Comparison of ENCODE assay signal across 28 mouse cellular contexts in the genomic region with DNA sequence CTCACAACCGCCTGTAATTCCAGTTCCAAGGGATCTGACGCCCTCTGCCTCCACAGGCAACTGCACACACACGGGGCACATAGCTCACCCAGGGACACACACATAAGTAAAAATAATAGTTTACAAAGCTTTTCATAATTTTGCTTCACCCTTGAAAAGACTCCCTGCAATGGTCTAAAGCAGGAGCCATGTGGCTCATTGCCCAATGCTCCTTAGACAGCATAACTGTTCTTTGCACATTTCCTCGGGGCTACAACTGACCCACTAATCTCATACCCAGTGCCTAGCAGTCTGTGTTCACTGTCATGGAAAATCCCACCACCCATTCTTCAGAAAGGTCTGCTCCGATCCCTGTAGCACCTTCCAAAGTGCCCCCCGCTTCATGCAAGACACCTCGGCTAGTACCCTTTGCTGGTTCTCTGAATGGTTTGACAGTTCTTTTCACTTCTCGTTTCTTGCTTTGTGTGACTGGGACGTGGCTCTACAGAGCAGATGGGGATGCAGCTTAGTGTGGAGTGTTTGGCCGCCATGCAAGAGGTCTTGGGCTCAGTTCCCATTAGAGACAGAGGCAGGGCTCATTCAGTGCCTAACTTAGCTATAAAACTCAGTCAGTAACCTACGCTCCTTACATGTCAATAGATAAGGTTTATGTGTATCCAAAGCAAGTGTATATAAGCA. TPM values are rescaled to one million over a fixed set of nuclear protein-coding genes. Genes with fewer than 3 reads are reported as not detected.
A peak's percentile ranks its signal among the peaks of the same experiment; 100 is the strongest.
DNase-seq lines count a peak whose midpoint lies in the region; ATAC-seq and TF ChIP-seq lines count a peak whose summit lies in the region.
"Had no signal": no experiment of that assay in that cellular context is flagged by ENCODE, and none has a peak within 500 bp of the region (broad histone marks: within the 10 kb centered on the region; RNA-seq: fewer than 3 reads in every experiment).

No protein-coding gene starts in this region.

- no peaks in the 10 kb centered on the region for H3K9me3 ChIP-seq in forebrain, postnatal 0 days (ENCODE audit: low read length)
- H3K9me3 ChIP-seq: embryonic facial prominence, embryonic 15.5 days; hindbrain, embryonic 13.5 days; limb, embryonic 15.5 days; lung, embryonic 15.5 days; midbrain, embryonic 10.5 days; midbrain, embryonic 15.5 days; neural tube, embryonic 15.5 days had no signal

- no peak for TF ChIP-seq CTCF in liver, adult 2 months (IDR thresholded peaks at IDR 0.05; ENCODE audit: low read depth, low read length)
- TF ChIP-seq CTCF in forebrain, postnatal 0 days (IDR thresholded peaks at IDR 0.05; ENCODE audit: low read depth): no peak

- DNase-seq in cerebellum, postnatal 14 days: peak; percentile 48 to 52
- DNase-seq in cerebellum, adult 11 months: no peak
- DNase-seq in liver, adult 2 months (ENCODE audit: extremely low read depth, low read depth, low spot score): peak; percentile 53
- DNase-seq in liver: no peak
- DNase-seq in forebrain, postnatal 0 days: no peak
- DNase-seq in heart, postnatal 14 days: no peak
- DNase-seq in layer of hippocampus, postnatal 10 days (ENCODE audit: low spot score in 2 of 2): no peak
- DNase-seq: adrenal gland, postnatal 25 days; gastrocnemius, adult 2 months; gastrocnemius, postnatal 36 days; heart, adult 18-20 months; heart, postnatal 4 days; kidney, adult 11 months; kidney, postnatal 14 days; retina, postnatal 1 day; right cerebral cortex, postnatal 14 days; thymus, postnatal 4 days had no signal

- H3K9ac ChIP-seq in liver, adult 2 months (ENCODE audit: low read depth, low read length): no peak overlapping the region
- H3K9ac ChIP-seq in forebrain, postnatal 0 days: no peak overlapping the region
- H3K9ac ChIP-seq: embryonic facial prominence, embryonic 15.5 days; hindbrain, embryonic 13.5 days; limb, embryonic 15.5 days; lung, embryonic 15.5 days; midbrain, embryonic 15.5 days; neural tube, embryonic 15.5 days had no signal

- H3K79me2 ChIP-seq in liver, adult 2 months (ENCODE audit: control insufficient read depth, insufficient read depth, low read length): peaks cover 12% of the 10 kb centered on the region

- peak; percentile 21; the same call in 1 of the 2 replicates for ATAC-seq in forebrain, postnatal 0 days
- ATAC-seq: midbrain, embryonic 15.5 days; Patski had no signal

- WGBS in liver, adult 2 months: 75% methylated on average over 11 of the region's 11 CpGs
- 61% methylated on average over 11 of the region's 11 CpGs for WGBS in forebrain, postnatal 0 days

- H3K27me3 ChIP-seq in liver, adult 2 months (ENCODE audit: control insufficient read depth, insufficient read depth, low read length): no peaks in the 10 kb centered on the region
- no peaks in the 10 kb centered on the region for H3K27me3 ChIP-seq in forebrain, postnatal 0 days (ENCODE audit: insufficient read depth, low read length)
- H3K27me3 ChIP-seq: embryonic facial prominence, embryonic 15.5 days; hindbrain, embryonic 13.5 days; limb, embryonic 15.5 days; lung, embryonic 15.5 days; midbrain, embryonic 15.5 days; neural tube, embryonic 15.5 days; Patski had no signal

- peak overlapping the region; percentile 47 for H3K27ac ChIP-seq in liver, adult 2 months (replicated peaks; ENCODE audit: insufficient read depth, low read depth, low read length)
- 0 out of 2 replicates have a peak overlapping the region, but pooled peaks have one; percentile 35 for H3K27ac ChIP-seq in forebrain, postnatal 0 days (ENCODE audit: low read depth, low read length)
- H3K27ac ChIP-seq: embryonic facial prominence, embryonic 10.5 days; embryonic facial prominence, embryonic 15.5 days; gastrocnemius, adult 2 months; hindbrain, embryonic 13.5 days; limb, embryonic 10.5 days; limb, embryonic 15.5 days; lung, embryonic 15.5 days; midbrain, embryonic 10.5 days; midbrain, embryonic 15.5 days; neural tube, embryonic 15.5 days had no signal

- no peak overlapping the region for H3K4me3 ChIP-seq in liver, adult 2 months (ENCODE audit: insufficient read depth, low read depth, low read length)
- no peak overlapping the region for H3K4me3 ChIP-seq in forebrain, postnatal 0 days (ENCODE audit: low read depth, low read length)
- H3K4me3 ChIP-seq: embryonic facial prominence, embryonic 10.5 days; embryonic facial prominence, embryonic 15.5 days; gastrocnemius, adult 2 months; hindbrain, embryonic 13.5 days; limb, embryonic 10.5 days; limb, embryonic 15.5 days; lung, embryonic 15.5 days; midbrain, embryonic 10.5 days; midbrain, embryonic 15.5 days; neural tube, embryonic 15.5 days had no signal

- TF ChIP-seq POLR2A in liver, adult 2 months (IDR thresholded peaks at IDR 0.05; ENCODE audit: extremely low read depth, insufficient read depth, low read length): no peak

- H3K4me2 ChIP-seq in forebrain, postnatal 0 days (ENCODE audit: low read depth): no peak overlapping the region
- H3K4me2 ChIP-seq: embryonic facial prominence, embryonic 15.5 days; heart, embryonic 11.5 days; hindbrain, embryonic 13.5 days; limb, embryonic 15.5 days; lung, embryonic 15.5 days; midbrain, embryonic 15.5 days; neural tube, embryonic 15.5 days had no signal

- H3K36me3 ChIP-seq in liver, adult 2 months (ENCODE audit: control insufficient read depth, insufficient read depth, low read length): peaks cover 39% of the 10 kb centered on the region
- H3K36me3 ChIP-seq in forebrain, postnatal 0 days (ENCODE audit: insufficient read depth): peaks cover 73% of the 10 kb centered on the region

- intact Hi-C loops in heart, postnatal 14 days (cut with DNase I): loop anchor here (5.0 kb wide), 1 partner anchor 48 kb away; no protein-coding TSS in a partner anchor

- peaks cover 39% of the 10 kb centered on the region for H3K4me1 ChIP-seq in liver, adult 2 months (ENCODE audit: control insufficient read depth, insufficient read depth, low read length)
- 0 out of 2 replicates have a peak, but pooled peaks cover 5% of the 10 kb centered on the region for H3K4me1 ChIP-seq in forebrain, postnatal 0 days (ENCODE audit: insufficient read depth)
- H3K4me1 ChIP-seq: lung, embryonic 15.5 days had no signal

RNA-seq across cellular contexts. Expression of a gene that starts 8.6 kb away (rescaled TPM):
- 30.8 and 34.8 TPM in 2 replicates for total RNA-seq in liver, adult 2 months (2014; rRNA removed)
- polyA plus RNA-seq in liver, adult 2 months (2012; rRNA removed): 29.0 and 30.2 TPM in 2 replicates
- 69.2 and 78.1 TPM in 2 replicates for total RNA-seq in forebrain, postnatal 0 days (2014; rRNA removed)
- 32.4 and 34.2 TPM in 2 replicates for polyA plus RNA-seq in forebrain, postnatal 0 days (2015; fragmentation: Nextera tagmentation; extraction: Ambion mirVana)
- total RNA-seq in heart, postnatal 14 days (2021): 10 to 100 TPM; 14.6 to 15.2 TPM
- total RNA-seq in layer of hippocampus, postnatal 10 days (2021): 10 to 100 TPM; 64.2 to 68.3 TPM

RNA-seq across cellular contexts. Expression of a gene that starts 59.4 kb away (rescaled TPM):
- total RNA-seq in liver, adult 2 months (2014; rRNA removed): 10.0 and 12.2 TPM in 2 replicates
- polyA plus RNA-seq in liver, adult 2 months (2012; rRNA removed): 4.4 and 5.6 TPM in 2 replicates
- total RNA-seq in forebrain, postnatal 0 days (2014; rRNA removed): 31.2 and 31.5 TPM in 2 replicates
- polyA plus RNA-seq in forebrain, postnatal 0 days (2015; fragmentation: Nextera tagmentation; extraction: Ambion mirVana): 21.5 and 31.1 TPM in 2 replicates
- 10 to 100 TPM; 32.9 to 33.8 TPM for total RNA-seq in heart, postnatal 14 days (2021)
- 10 to 100 TPM; 41.8 to 42.0 TPM for total RNA-seq in layer of hippocampus, postnatal 10 days (2021)

Comparison
In these comparisons a context has a peak if more than half of its experiments do, and no peak if none do; other contexts are left out.
1. DNase-seq: peak in cerebellum, postnatal 14 days (2 of 2) and liver, adult 2 months (single experiment); none in cerebellum, adult 11 months (single experiment), liver (single experiment), forebrain, postnatal 0 days (single experiment), heart, postnatal 14 days (0 of 2) and layer of hippocampus, postnatal 10 days (0 of 2).